In genomic region chr5:143818949-143819348, GRCm38 (mm10) we compare ENCODE assay signal across 9 mouse cellular contexts. TPM values are rescaled to one million over a fixed set of nuclear protein-coding genes. Genes with fewer than 3 reads are reported as not detected.
DNase-seq lines count a peak whose midpoint lies in the region; ATAC-seq lines count a peak whose summit lies in the region.
"Had no signal": no experiment of that assay in that cellular context is flagged by ENCODE, and none has a peak within 500 bp of the region (broad histone marks: within the 10 kb centered on the region; RNA-seq: fewer than 3 reads in every experiment).

No protein-coding gene starts in this region.

- peaks cover 16% of the 10 kb centered on the region for H3K4me1 ChIP-seq in heart, embryonic 13.5 days
- H3K4me1 ChIP-seq in limb, embryonic 13.5 days: peaks cover 14% of the 10 kb centered on the region
- H3K4me1 ChIP-seq in neural tube, embryonic 15.5 days: peaks cover 22% of the 10 kb centered on the region

- H3K4me2 ChIP-seq in heart, embryonic 13.5 days: peak overlapping the region; percentile 94
- H3K4me2 ChIP-seq in limb, embryonic 13.5 days (replicated peaks): peak overlapping the region; percentile 79
- peak overlapping the region; percentile 90 for H3K4me2 ChIP-seq in neural tube, embryonic 15.5 days

- no peaks in the 10 kb centered on the region for H3K27me3 ChIP-seq in heart, embryonic 13.5 days (replicated peaks)
- H3K27me3 ChIP-seq in limb, embryonic 13.5 days: no peaks in the 10 kb centered on the region
- no peaks in the 10 kb centered on the region for H3K27me3 ChIP-seq in neural tube, embryonic 15.5 days (replicated peaks)
- H3K27me3 ChIP-seq: Patski had no signal

- H3K27ac ChIP-seq in heart, embryonic 13.5 days (replicated peaks): peak overlapping the region; percentile 56; the same call in 1 of the 2 replicates
- no peak overlapping the region for H3K27ac ChIP-seq in limb, embryonic 13.5 days
- no peak overlapping the region for H3K27ac ChIP-seq in neural tube, embryonic 15.5 days (replicated peaks)

- no peak for DNase-seq in heart, postnatal 4 days
- DNase-seq in layer of hippocampus, adult 11-12 months (ENCODE audit: low spot score): no peak
- no peak for DNase-seq in thymus, postnatal 10 days (ENCODE audit: low spot score in 2 of 2)
- DNase-seq in gastrocnemius, postnatal 10 days: no peak

- WGBS in heart, embryonic 13.5 days: 46% methylated on average over 13 of the region's 13 CpGs
- 81% methylated on average over 13 of the region's 13 CpGs for WGBS in limb, embryonic 13.5 days
- WGBS in neural tube, embryonic 15.5 days: 85% methylated on average over 13 of the region's 13 CpGs

- no peaks in the 10 kb centered on the region for H3K36me3 ChIP-seq in heart, embryonic 13.5 days
- no peaks in the 10 kb centered on the region for H3K36me3 ChIP-seq in limb, embryonic 13.5 days
- no peaks in the 10 kb centered on the region for H3K36me3 ChIP-seq in neural tube, embryonic 15.5 days

- ATAC-seq in heart, embryonic 13.5 days (ENCODE audit: extremely low read depth, insufficient number of reproducible peaks, low FRiP score, low TSS enrichment): no peak
- peak; percentile 27 for ATAC-seq in common myeloid progenitor, adult 5-6 weeks (replicated peaks; ENCODE audit: low read depth, poor library complexity, severe bottlenecking)
- no peak for ATAC-seq in limb, embryonic 13.5 days (ENCODE audit: low FRiP score, low read depth)
- no peak for ATAC-seq in neural tube, embryonic 15.5 days (ENCODE audit: low FRiP score)
- ATAC-seq: Patski had no signal

- H3K9ac ChIP-seq in heart, embryonic 13.5 days: peak overlapping the region; percentile 95
- H3K9ac ChIP-seq in limb, embryonic 13.5 days: peak overlapping the region; percentile 39
- peak overlapping the region; percentile 83; the same call in 1 of the 2 replicates for H3K9ac ChIP-seq in neural tube, embryonic 15.5 days (replicated peaks)

- peak overlapping the region; percentile 90 for H3K4me3 ChIP-seq in heart, embryonic 13.5 days
- peak overlapping the region; percentile 77; the same call in 1 of the 2 replicates for H3K4me3 ChIP-seq in limb, embryonic 13.5 days
- no peak overlapping the region for H3K4me3 ChIP-seq in neural tube, embryonic 15.5 days (replicated peaks)

- no peaks in the 10 kb centered on the region for H3K9me3 ChIP-seq in heart, embryonic 13.5 days
- no peaks in the 10 kb centered on the region for H3K9me3 ChIP-seq in limb, embryonic 13.5 days
- no peaks in the 10 kb centered on the region for H3K9me3 ChIP-seq in neural tube, embryonic 15.5 days (replicated peaks)

RNA-seq across cellular contexts. Expression of gene Eif2ak1, which starts 1.4 kb away (rescaled TPM):
- polyA plus RNA-seq in heart, embryonic 13.5 days (2015; fragmentation: Nextera tagmentation; extraction: Ambion mirVana): 26.7 and 26.9 TPM in 2 replicates
- 10 to 100 TPM; 20.0 to 20.7 TPM for total RNA-seq in heart, postnatal 4 days (2021)
- 35.6 and 43.5 TPM in 2 replicates for total RNA-seq in common myeloid progenitor, adult 5-6 weeks (2017)
- 46.3 and 46.8 TPM in 2 replicates for polyA plus RNA-seq in limb, embryonic 13.5 days (2015; fragmentation: Nextera tagmentation; extraction: Ambion mirVana)
- polyA plus RNA-seq in neural tube, embryonic 15.5 days (2015; fragmentation: Nextera tagmentation; extraction: Ambion mirVana): 48.2 and 50.7 TPM in 2 replicates
- 10 to 100 TPM; 23.6 to 23.8 TPM for total RNA-seq in gastrocnemius, postnatal 10 days (2021)

Comparison
In these comparisons a context has a peak if more than half of its experiments do, and no peak if none do; other contexts are left out.
1. H3K9ac ChIP-seq: peak in every context shown above with its lines; median percentile 95 in heart, embryonic 13.5 days; 83 in neural tube, embryonic 15.5 days; 39 in limb, embryonic 13.5 days.